Mouse (Mus musculus): ENCODE results near the gene Fbxo30. TPM values are rescaled to one million over a fixed set of nuclear protein-coding genes. Genes with fewer than 3 reads are reported as not detected.
"Not testable (repeated sequence)": the region's sequence is repeated elsewhere in the genome, so short reads cannot be mapped to it uniquely, and the experiment has no call there.

Fbxo30 gene
- polyA plus RNA-seq, 1 experiment, result 77.6 TPM

DNA sequence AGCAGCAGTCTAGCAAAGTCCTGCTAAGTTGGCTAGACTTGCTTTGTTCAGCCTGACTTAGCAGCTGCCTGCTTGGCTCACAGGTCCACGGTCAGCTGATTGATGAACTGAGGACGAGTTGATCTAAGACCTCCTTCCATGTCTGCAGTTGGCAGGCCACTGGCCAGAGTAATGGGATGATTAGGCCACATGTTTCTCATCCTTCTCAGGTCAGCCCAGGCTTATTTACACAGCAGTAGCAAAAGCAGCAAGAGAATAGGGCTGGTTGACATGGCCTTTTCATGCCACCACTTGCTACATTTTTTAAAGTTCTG is 24.9 kb downstream of the Fbxo30 start:
- Histone ChIP-seq H3K4me1 (ENCODE audit: control insufficient read depth, insufficient read depth, low read length) (no peaks in the 10 kb centered on the region), H3K27me3 (ENCODE audit: control insufficient read depth, insufficient read depth, low read length) (no peaks in the 10 kb centered on the region), H3K27ac (ENCODE audit: control insufficient read depth, insufficient read depth, low read depth, low read length) (no peak overlapping the region), H3K4me3 (ENCODE audit: control insufficient read depth, low read depth, low read length) (no peak overlapping the region), H3K36me3 (ENCODE audit: control insufficient read depth, insufficient read depth, low read length) (no peaks in the 10 kb centered on the region)
- TF ChIP-seq POLR2A (IDR thresholded peaks at IDR 0.05; ENCODE audit: control insufficient read depth, low read depth, low read length) (no peak), CTCF (IDR thresholded peaks at IDR 0.05; ENCODE audit: control insufficient read depth, insufficient read depth, insufficient replicate concordance, low read depth, low read length) (no peak)

DNA sequence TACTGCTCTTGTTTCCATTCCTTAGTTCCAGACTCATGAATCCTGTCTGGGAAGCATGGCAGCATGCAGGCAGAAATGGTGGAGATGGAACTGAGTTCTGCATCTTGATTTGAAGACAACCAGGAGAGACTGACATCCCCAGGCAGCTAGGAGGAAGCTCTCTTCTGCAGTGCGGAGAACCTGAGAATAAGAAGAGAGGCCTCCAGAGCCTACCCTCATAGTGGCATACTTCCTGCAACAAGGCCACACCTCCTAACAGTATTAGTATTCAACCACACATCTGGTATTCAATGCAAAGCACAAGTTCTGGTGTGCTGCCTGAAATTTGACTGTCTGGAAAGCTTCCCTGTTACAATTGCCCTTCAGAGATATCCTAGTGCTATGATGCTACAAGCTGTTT is 28.7 kb downstream of the Fbxo30 start:
- no peaks in the 10 kb centered on the region for H3K4me1 ChIP-seq (ENCODE audit: control insufficient read depth, insufficient read depth, low read length)
- TF ChIP-seq CTCF (IDR thresholded peaks at IDR 0.05; ENCODE audit: control insufficient read depth, insufficient read depth, insufficient replicate concordance, low read depth, low read length) (no peak), POLR2A (IDR thresholded peaks at IDR 0.05; ENCODE audit: control insufficient read depth, low read depth, low read length) (no peak)
- H3K36me3 ChIP-seq (ENCODE audit: control insufficient read depth, insufficient read depth, low read length), result no peaks in the 10 kb centered on the region
- H3K27me3 ChIP-seq (ENCODE audit: control insufficient read depth, insufficient read depth, low read length), result no peaks in the 10 kb centered on the region
- H3K4me3 ChIP-seq (ENCODE audit: control insufficient read depth, low read depth, low read length), result no peak overlapping the region
- H3K27ac ChIP-seq (ENCODE audit: control insufficient read depth, insufficient read depth, low read depth, low read length), result no peak overlapping the region

DNA sequence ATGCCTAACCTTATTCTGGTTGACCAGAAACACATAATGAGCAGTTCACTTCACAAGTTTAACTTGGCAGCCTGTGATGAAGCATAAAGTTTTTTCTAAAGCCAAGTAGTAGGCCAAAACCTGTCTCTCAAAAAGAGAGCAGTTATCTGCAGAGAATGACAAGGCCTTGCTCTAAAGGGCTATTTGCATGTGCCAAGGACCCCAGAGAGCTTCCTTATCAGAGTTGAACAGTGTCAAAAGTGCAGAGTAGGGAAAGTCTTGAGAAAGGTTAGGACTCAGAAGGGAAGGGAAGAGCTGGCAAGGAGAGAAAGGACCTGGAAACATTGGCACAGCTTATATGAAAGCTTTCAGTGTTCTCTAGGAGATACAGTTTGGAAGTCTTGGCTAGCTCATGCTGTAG is 29.4 kb downstream of the Fbxo30 start:
- TF ChIP-seq POLR2A (IDR thresholded peaks at IDR 0.05; ENCODE audit: control insufficient read depth, low read depth, low read length) (no peak), CTCF (IDR thresholded peaks at IDR 0.05; ENCODE audit: control insufficient read depth, insufficient read depth, insufficient replicate concordance, low read depth, low read length) (no peak)
- no peaks in the 10 kb centered on the region for H3K27me3 ChIP-seq (ENCODE audit: control insufficient read depth, insufficient read depth, low read length)
- H3K36me3 ChIP-seq (ENCODE audit: control insufficient read depth, insufficient read depth, low read length), result no peaks in the 10 kb centered on the region
- no peak overlapping the region for H3K4me3 ChIP-seq (ENCODE audit: control insufficient read depth, low read depth, low read length)
- no peaks in the 10 kb centered on the region for H3K4me1 ChIP-seq (ENCODE audit: control insufficient read depth, insufficient read depth, low read length)
- H3K27ac ChIP-seq (ENCODE audit: control insufficient read depth, insufficient read depth, low read depth, low read length), result no peak overlapping the region

- not testable (repeated sequence) for H3K27ac ChIP-seq (ENCODE audit: control insufficient read depth, insufficient read depth, low read depth, low read length); H3K27me3 ChIP-seq (ENCODE audit: control insufficient read depth, insufficient read depth, low read length); H3K36me3 ChIP-seq (ENCODE audit: control insufficient read depth, insufficient read depth, low read length); H3K4me1 ChIP-seq (ENCODE audit: control insufficient read depth, insufficient read depth, low read length); H3K4me3 ChIP-seq (ENCODE audit: control insufficient read depth, low read depth, low read length)
These were observed 36.8 kb downstream of the Fbxo30 start for GRCm38 (mm10) chr10:11317856-11318454.

GRCm38 (mm10) chr10:11319446-11319970 is 38.4 kb downstream of the Fbxo30 start:
- H3K4me1 ChIP-seq (ENCODE audit: control insufficient read depth, insufficient read depth, low read length), result no peaks in the 10 kb centered on the region
- H3K27me3 ChIP-seq (ENCODE audit: control insufficient read depth, insufficient read depth, low read length), result no peaks in the 10 kb centered on the region
- TF ChIP-seq CTCF (IDR thresholded peaks at IDR 0.05; ENCODE audit: control insufficient read depth, insufficient read depth, insufficient replicate concordance, low read depth, low read length), result no peak
- no peak for TF ChIP-seq POLR2A (IDR thresholded peaks at IDR 0.05; ENCODE audit: control insufficient read depth, low read depth, low read length)
- no peak overlapping the region for H3K27ac ChIP-seq (ENCODE audit: control insufficient read depth, insufficient read depth, low read depth, low read length)
- no peaks in the 10 kb centered on the region for H3K36me3 ChIP-seq (ENCODE audit: control insufficient read depth, insufficient read depth, low read length)
- no peak overlapping the region for H3K4me3 ChIP-seq (ENCODE audit: control insufficient read depth, low read depth, low read length)

DNA sequence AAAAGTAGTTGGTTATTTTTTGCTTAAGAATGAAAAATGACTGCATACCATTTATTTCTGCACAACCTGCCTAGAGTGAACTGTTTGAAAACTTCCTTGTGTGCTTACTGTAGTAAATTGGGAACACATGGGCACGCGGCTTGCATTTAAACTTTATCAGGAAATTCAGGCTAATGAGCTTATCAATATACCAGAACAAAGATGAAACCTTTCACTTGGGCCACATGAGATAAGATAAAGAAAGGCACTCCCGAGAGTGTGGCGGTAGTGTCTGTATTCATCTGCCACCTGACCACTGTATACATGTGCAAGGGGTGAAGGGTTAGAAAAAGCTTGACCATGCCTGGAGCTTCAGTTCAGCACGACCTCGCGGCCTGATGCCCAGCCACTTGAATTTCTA is 41.2 kb downstream of the Fbxo30 start:
- H3K36me3 ChIP-seq (ENCODE audit: control insufficient read depth, insufficient read depth, low read length), result no peaks in the 10 kb centered on the region
- no peak for TF ChIP-seq CTCF (IDR thresholded peaks at IDR 0.05; ENCODE audit: control insufficient read depth, insufficient read depth, insufficient replicate concordance, low read depth, low read length)
- no peak for TF ChIP-seq POLR2A (IDR thresholded peaks at IDR 0.05; ENCODE audit: control insufficient read depth, low read depth, low read length)
- H3K4me1 ChIP-seq (ENCODE audit: control insufficient read depth, insufficient read depth, low read length), result no peaks in the 10 kb centered on the region
- no peaks in the 10 kb centered on the region for H3K27me3 ChIP-seq (ENCODE audit: control insufficient read depth, insufficient read depth, low read length)
- H3K4me3 ChIP-seq (ENCODE audit: control insufficient read depth, low read depth, low read length), result no peak overlapping the region
- no peak overlapping the region for H3K27ac ChIP-seq (ENCODE audit: control insufficient read depth, insufficient read depth, low read depth, low read length)

- H3K36me3 ChIP-seq (ENCODE audit: control insufficient read depth, insufficient read depth, low read length), result no peaks in the 10 kb centered on the region
These were observed 42.2 kb downstream of the Fbxo30 start for GRCm38 (mm10) chr10:11323202-11323898.

More at GRCm38 (mm10) chr10:11323202-11323898, 42.2 kb downstream of the Fbxo30 start:
- Histone ChIP-seq H3K4me3 (ENCODE audit: control insufficient read depth, low read depth, low read length) (no peak overlapping the region), H3K27me3 (ENCODE audit: control insufficient read depth, insufficient read depth, low read length) (no peaks in the 10 kb centered on the region), H3K4me1 (ENCODE audit: control insufficient read depth, insufficient read depth, low read length) (no peaks in the 10 kb centered on the region), H3K27ac (ENCODE audit: control insufficient read depth, insufficient read depth, low read depth, low read length) (no peak overlapping the region)
- TF ChIP-seq POLR2A (IDR thresholded peaks at IDR 0.05; ENCODE audit: control insufficient read depth, low read depth, low read length) (no peak), CTCF (IDR thresholded peaks at IDR 0.05; ENCODE audit: control insufficient read depth, insufficient read depth, insufficient replicate concordance, low read depth, low read length) (no peak)
